Comparison of ENCODE assay signal across 8 mouse cellular contexts in the genomic region with DNA sequence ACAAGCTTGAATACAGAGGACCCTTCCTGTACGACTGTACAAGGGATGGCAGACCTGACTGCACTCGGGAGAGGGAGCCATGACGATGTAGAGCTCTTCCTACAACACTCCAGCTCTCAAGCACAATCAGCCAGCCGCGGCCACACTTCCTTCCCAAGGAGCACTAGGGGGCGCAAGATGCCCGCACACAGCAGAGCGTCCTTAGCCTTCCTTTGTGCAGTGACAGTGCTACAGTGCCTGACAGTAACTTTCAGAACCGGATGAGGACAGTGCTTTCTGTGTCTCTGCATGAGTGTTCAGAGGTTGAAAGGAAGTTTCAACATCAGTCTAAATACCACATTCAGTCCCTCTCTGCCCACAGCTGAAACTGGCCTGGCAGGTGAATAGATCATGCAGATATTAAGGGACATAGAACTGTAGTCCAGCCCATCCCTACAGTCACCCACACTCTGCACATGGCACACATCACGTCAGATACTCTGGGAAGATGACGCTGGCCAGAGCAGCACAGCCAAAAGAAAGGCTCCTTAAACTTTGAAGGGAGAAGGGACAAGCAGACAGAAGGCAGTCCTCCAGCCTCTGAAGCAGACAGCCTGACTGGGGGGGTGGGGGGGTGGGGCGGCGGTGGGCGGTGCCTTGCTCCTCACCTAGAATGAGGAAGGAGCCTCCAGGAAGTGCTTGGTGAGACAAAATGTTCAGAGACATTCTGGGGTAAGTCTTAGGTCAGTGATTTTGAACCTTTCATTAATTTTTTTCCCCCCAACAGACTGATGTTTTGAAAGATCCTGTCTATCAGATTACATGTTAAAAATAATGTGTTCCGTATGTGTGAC. TPM values are rescaled to one million over a fixed set of nuclear protein-coding genes. Genes with fewer than 3 reads are reported as not detected.
A peak's percentile ranks its signal among the peaks of the same experiment; 100 is the strongest.
DNase-seq lines count a peak whose midpoint lies in the region; ATAC-seq and TF ChIP-seq lines count a peak whose summit lies in the region.

No protein-coding gene starts in this region.

- H3K27me3 ChIP-seq in E14TG2a.4 (ENCODE audit: insufficient read depth, low read length) = no peaks in the 10 kb centered on the region
- no peaks in the 10 kb centered on the region for H3K27me3 ChIP-seq in forebrain, embryonic 15.5 days
- no peaks in the 10 kb centered on the region for H3K27me3 ChIP-seq in neural tube, embryonic 15.5 days (replicated peaks)
- no peaks in the 10 kb centered on the region for H3K27me3 ChIP-seq in testis, adult 2 months (ENCODE audit: control insufficient read depth, insufficient read depth, low read length)

- 40% methylated on average over 15 of the region's 15 CpGs for WGBS in forebrain, embryonic 15.5 days
- WGBS in lung, adult 2 months = 28% methylated on average over 15 of the region's 15 CpGs
- 44% methylated on average over 15 of the region's 15 CpGs for WGBS in neural tube, embryonic 15.5 days

- H3K36me3 ChIP-seq in E14TG2a.4 (ENCODE audit: insufficient read depth, low read length) = peaks cover 91% of the 10 kb centered on the region
- H3K36me3 ChIP-seq in forebrain, embryonic 15.5 days = peaks cover 11% of the 10 kb centered on the region; the same call in 1 of the 2 replicates
- H3K36me3 ChIP-seq in neural tube, embryonic 15.5 days = peaks cover 19% of the 10 kb centered on the region
- no peaks in the 10 kb centered on the region for H3K36me3 ChIP-seq in testis, adult 2 months (ENCODE audit: control insufficient read depth, insufficient read depth, low read length)

- peak; percentile 89 for TF ChIP-seq CTCF in E14TG2a.4 (conservative IDR thresholded peaks at IDR 0.05; ENCODE audit: low read length)
- peak; percentile 93 for TF ChIP-seq CTCF in layer of hippocampus, adult 2 months (conservative IDR thresholded peaks at IDR 0.05)
- TF ChIP-seq CTCF in lung, adult 2 months (IDR thresholded peaks at IDR 0.05; ENCODE audit: insufficient read depth, low read length) = peak; percentile 96
- peak; percentile 74; the same call in 1 of the 2 replicates for TF ChIP-seq CTCF in testis, adult 2 months (IDR thresholded peaks at IDR 0.05; ENCODE audit: control insufficient read depth, insufficient read depth, insufficient replicate concordance, low read depth, low read length)

- H3K9ac ChIP-seq in forebrain, embryonic 15.5 days (replicated peaks) = no peak overlapping the region
- H3K9ac ChIP-seq in neural tube, embryonic 15.5 days (replicated peaks) = no peak overlapping the region

- H3K9me3 ChIP-seq in E14TG2a.4 (ENCODE audit: low read length) = no peaks in the 10 kb centered on the region
- H3K9me3 ChIP-seq in forebrain, embryonic 15.5 days = no peaks in the 10 kb centered on the region
- no peaks in the 10 kb centered on the region for H3K9me3 ChIP-seq in neural tube, embryonic 15.5 days (replicated peaks)

- H3K4me3 ChIP-seq in E14TG2a.4 (replicated peaks; ENCODE audit: low read length) = no peak overlapping the region
- no peak overlapping the region for H3K4me3 ChIP-seq in forebrain, embryonic 15.5 days
- H3K4me3 ChIP-seq in layer of hippocampus, adult 2 months = no peak overlapping the region
- no peak overlapping the region for H3K4me3 ChIP-seq in lung, adult 2 months (replicated peaks; ENCODE audit: extremely low read depth, low read depth, low read length)
- no peak overlapping the region for H3K4me3 ChIP-seq in neural tube, embryonic 15.5 days (replicated peaks)
- H3K4me3 ChIP-seq in testis, adult 2 months (ENCODE audit: control insufficient read depth, low read depth, low read length) = no peak overlapping the region

- ATAC-seq in forebrain, embryonic 15.5 days (replicated peaks) = peak; percentile 87
- peak; percentile 66 for ATAC-seq in neural tube, embryonic 15.5 days (ENCODE audit: low FRiP score)

- no peak overlapping the region for H3K4me2 ChIP-seq in forebrain, embryonic 15.5 days (replicated peaks)
- H3K4me2 ChIP-seq in neural tube, embryonic 15.5 days = no peak overlapping the region

- TF ChIP-seq POLR2A in lung, adult 2 months (IDR thresholded peaks at IDR 0.05; ENCODE audit: borderline replicate concordance, extremely low read depth, low read depth, low read length) = no peak
- TF ChIP-seq POLR2A in testis, adult 2 months (IDR thresholded peaks at IDR 0.05; ENCODE audit: control insufficient read depth, low read depth, low read length) = no peak

- peak; percentile 49 for DNase-seq in c-Kit-positive CD71-positive TER-119-positive erythroid progenitor cells, embryonic 14.5 days (ENCODE audit: low spot score)
- DNase-seq in heart, postnatal 4 days = peak; percentile 86
- peak; percentile 80 to 85 for DNase-seq in layer of hippocampus, adult 2 months (ENCODE audit: low spot score in 2 of 2)
- DNase-seq in lung, adult 2 months = peak; percentile 71

- peaks cover 61% of the 10 kb centered on the region for H3K4me1 ChIP-seq in E14TG2a.4 (replicated peaks; ENCODE audit: low read depth, low read length)
- H3K4me1 ChIP-seq in forebrain, embryonic 15.5 days = peaks cover 20% of the 10 kb centered on the region; the same call in 1 of the 2 replicates
- H3K4me1 ChIP-seq in lung, adult 2 months (ENCODE audit: control insufficient read depth, insufficient read depth, low read length) = no peaks in the 10 kb centered on the region
- no peaks in the 10 kb centered on the region for H3K4me1 ChIP-seq in neural tube, embryonic 15.5 days
- H3K4me1 ChIP-seq in testis, adult 2 months (ENCODE audit: control insufficient read depth, insufficient read depth, low read length) = peaks cover 2% of the 10 kb centered on the region; the same call in 1 of the 2 replicates

- peak overlapping the region; percentile 65 for H3K27ac ChIP-seq in forebrain, embryonic 15.5 days (replicated peaks)
- peak overlapping the region; percentile 57 for H3K27ac ChIP-seq in layer of hippocampus, adult 2 months
- no peak overlapping the region for H3K27ac ChIP-seq in neural tube, embryonic 15.5 days (replicated peaks)
- no peak overlapping the region for H3K27ac ChIP-seq in testis, adult 2 months (ENCODE audit: control insufficient read depth, insufficient read depth, low read depth, low read length)

RNA-seq across cellular contexts. Expression of gene Tulp1, which starts 42.6 kb away (rescaled TPM):
- polyA plus RNA-seq in forebrain, embryonic 15.5 days (2015; fragmentation: Nextera tagmentation; extraction: Ambion mirVana) = 1.2 and 1.8 TPM in 2 replicates
- total RNA-seq in heart, postnatal 4 days (2021) = 1 to 10 TPM; 1.0 to 1.5 TPM
- total RNA-seq in layer of hippocampus, adult 2 months (2021) = not detected
- polyA plus RNA-seq in lung, adult 2 months (2012; rRNA removed) = 7.0 and 7.2 TPM in 2 replicates
- polyA plus RNA-seq in neural tube, embryonic 15.5 days (2015; fragmentation: Nextera tagmentation; extraction: Ambion mirVana) = 1.1 and 1.5 TPM in 2 replicates
- 0.12 and 0.36 TPM in 2 replicates for polyA plus RNA-seq in testis, adult 2 months (2012; rRNA removed)

RNA-seq across cellular contexts. Expression of gene Tead3, which starts 57.0 kb away (rescaled TPM):
- 1.9 TPM in 2 replicates for polyA plus RNA-seq in forebrain, embryonic 15.5 days (2015; fragmentation: Nextera tagmentation; extraction: Ambion mirVana)
- 10 to 100 TPM; 26.3 to 30.2 TPM for total RNA-seq in heart, postnatal 4 days (2021)
- 1 to 10 TPM; 3.0 to 3.2 TPM for total RNA-seq in layer of hippocampus, adult 2 months (2021)
- polyA plus RNA-seq in lung, adult 2 months (2012; rRNA removed) = 28.1 and 30.7 TPM in 2 replicates
- 1.5 and 3.2 TPM in 2 replicates for polyA plus RNA-seq in neural tube, embryonic 15.5 days (2015; fragmentation: Nextera tagmentation; extraction: Ambion mirVana)
- polyA plus RNA-seq in testis, adult 2 months (2012; rRNA removed) = 3.2 and 4.3 TPM in 2 replicates

Comparison
In these comparisons a context has a peak if more than half of its experiments do, and no peak if none do; other contexts are left out.
1. H3K27ac ChIP-seq: peak in forebrain, embryonic 15.5 days (single experiment) and layer of hippocampus, adult 2 months (single experiment); none in neural tube, embryonic 15.5 days (single experiment) and testis, adult 2 months (single experiment).
2. Peak in every context shown above with its lines, with median percentiles within 50 percentile points of each other: CTCF ChIP-seq and DNase-seq.